Mouse (Mus musculus) adrenal gland, postnatal 36 days (tissue): Measurements from ENCODE around the gene Panx3. TPM values are rescaled to one million over a fixed set of nuclear protein-coding genes. Genes with fewer than 3 reads are reported as not detected.

Source experiments
- DNase-seq, 2 experiments: peaks; one replicate each; pipeline ENCODE4 v3.0.0; 2021; ENCODE audit warnings: mixed read lengths in 1 of 2
- long read RNA-seq, 2 experiments: library from polyadenylated mRNA; stranded (forward); transcript quantifications; one replicate each; pipeline ENCODE4 v2.0.0; 2021; ENCODE audit warnings: borderline sequencing depth in 2 of 2
- total RNA-seq, 2 experiments: library from RNA; stranded (reverse); gene quantifications; 2 replicates each; pipeline ENCODE4 v1.2.3; 2021

Panx3 gene
- under 1 TPM in 1 of 2 experiments, not detected in 1; 0.16 TPM for total RNA-seq
- long read RNA-seq, experiment 1 = 0 reads
- long read RNA-seq, experiment 2 = 0 reads

DNA sequence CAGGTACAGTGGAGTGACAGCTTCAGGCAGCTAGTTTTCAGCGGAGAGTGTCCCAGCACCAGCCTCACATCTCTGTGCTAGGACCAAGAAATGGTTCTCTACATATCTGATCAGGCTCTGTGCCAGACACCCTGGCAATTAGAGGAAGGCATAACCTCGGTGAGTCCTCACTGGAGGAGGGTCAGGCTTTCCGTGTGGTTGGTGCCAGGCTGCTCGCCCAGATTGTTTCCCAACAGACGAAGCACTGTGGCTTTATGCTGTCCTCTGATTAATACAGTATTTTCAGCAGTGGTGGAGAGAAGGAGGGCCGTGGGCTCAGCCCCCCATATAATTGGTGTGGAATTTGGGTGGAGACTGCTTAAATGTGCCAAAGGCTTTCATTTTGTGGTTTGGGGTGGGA lies at the start of gene Panx3:
Gene Panx3 (minus strand): TSS at position 121 of the 400 bp plus-strand sequence.
- peak in 1 of 2 experiments; percentile 55 for DNase-seq

DNA sequence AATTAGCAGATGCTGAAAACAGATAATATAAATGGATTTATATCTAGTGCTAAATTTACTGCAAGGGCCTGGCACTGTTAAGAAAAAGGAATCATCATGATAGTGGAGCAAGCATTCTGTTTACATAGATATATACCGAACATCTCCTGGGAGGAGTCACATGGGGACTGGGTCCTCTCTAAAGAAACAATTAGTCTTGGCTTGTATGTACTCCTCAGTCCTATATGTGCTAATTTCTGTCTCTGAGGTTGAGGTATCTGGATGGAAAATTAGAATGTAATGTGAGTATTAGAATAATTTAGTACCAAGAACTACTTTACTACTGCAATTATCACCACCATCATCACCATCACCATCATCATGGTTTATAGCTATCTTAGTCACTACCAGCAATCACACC lies 47.1 kb upstream of the Panx3 start, which contains the start of gene Olfr160:
Gene Olfr160 (minus strand): TSS at position 101 of the 400 bp plus-strand sequence.
- no peak for DNase-seq

- DNase-seq = peak in 1 of 2 experiments; percentile 43
These were observed 21.1 kb upstream of the Panx3 start for GRCm38 (mm10) chr9:37689970-37690686.

- DNase-seq = no peak
These were observed 18.9 kb upstream of the Panx3 start for GRCm38 (mm10) chr9:37687941-37688303.

- no peak for DNase-seq
These were observed 18.4 kb upstream of the Panx3 start for GRCm38 (mm10) chr9:37687288-37687940.

GRCm38 (mm10) chr9:37681123-37681522 lies 12.1 kb upstream of the Panx3 start:
- DNase-seq = no peak

DNA sequence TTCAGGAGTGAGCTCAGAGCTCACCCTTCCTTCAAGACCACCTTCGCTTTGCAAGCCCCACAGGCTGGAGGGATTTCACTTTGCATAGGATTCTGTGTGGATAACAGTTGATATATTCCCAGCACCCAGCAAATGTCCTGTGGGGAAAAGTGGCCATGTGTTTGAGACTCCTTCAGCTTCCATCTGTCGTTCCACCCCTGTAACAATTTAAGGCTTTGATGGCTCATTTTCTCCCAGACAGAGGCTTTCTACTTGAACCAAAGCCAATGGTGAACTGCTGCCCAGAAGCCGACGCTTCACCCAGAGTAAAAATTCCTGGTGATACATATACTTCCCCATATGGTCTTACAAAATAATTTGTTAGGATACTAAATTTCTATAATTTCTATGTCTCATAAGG lies 6.3 kb upstream of the Panx3 start:
- no peak for DNase-seq

DNA sequence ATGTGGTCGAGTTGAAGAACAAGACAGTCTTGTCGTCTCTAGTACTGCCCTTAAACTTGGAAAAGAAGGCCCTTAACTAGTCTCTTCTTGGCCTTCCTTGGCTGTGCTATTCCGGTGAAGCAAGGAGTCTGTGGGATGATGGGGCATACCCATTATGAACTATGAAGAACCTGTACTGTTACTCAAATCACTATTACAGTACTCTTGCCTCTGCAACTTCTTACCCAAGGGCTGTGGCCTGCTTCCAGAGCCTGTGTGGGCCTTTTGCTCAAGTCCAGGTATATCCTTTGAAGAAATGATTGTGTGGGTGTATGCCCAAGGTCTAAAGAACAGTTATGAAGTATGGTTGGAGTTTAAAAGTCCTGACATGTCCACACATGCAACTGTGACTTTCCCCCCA lies 1.2 kb upstream of the Panx3 start:
- no peak for DNase-seq

- no peak for DNase-seq
These were observed 643 bp upstream of the Panx3 start for GRCm38 (mm10) chr9:37669678-37670077.

- DNase-seq = no peak
These were observed 3.0 kb downstream of the Panx3 start for GRCm38 (mm10) chr9:37666045-37666444.

DNA sequence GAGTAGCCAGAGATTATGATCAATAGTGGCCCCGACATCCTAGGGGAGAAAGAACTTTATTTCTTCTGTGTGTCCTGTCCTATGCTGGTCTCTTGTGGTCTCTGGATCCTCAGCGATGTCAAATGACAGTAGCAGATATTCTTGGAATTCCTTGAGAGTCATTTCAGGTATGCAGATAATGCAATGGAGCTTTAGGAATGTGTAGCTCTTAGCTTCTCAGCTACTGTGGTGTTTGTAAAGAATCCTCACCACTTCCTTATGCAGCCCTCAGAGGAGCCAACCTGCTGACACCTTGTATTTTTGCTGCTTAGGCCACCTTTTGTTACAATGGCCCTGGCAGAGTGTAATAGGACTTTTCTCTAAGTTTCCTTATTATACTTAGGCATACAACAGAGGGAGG lies 4.4 kb downstream of the Panx3 start:
- DNase-seq = no peak

GRCm38 (mm10) chr9:37663210-37663609 lies 5.8 kb downstream of the Panx3 start:
- DNase-seq = no peak

DNA sequence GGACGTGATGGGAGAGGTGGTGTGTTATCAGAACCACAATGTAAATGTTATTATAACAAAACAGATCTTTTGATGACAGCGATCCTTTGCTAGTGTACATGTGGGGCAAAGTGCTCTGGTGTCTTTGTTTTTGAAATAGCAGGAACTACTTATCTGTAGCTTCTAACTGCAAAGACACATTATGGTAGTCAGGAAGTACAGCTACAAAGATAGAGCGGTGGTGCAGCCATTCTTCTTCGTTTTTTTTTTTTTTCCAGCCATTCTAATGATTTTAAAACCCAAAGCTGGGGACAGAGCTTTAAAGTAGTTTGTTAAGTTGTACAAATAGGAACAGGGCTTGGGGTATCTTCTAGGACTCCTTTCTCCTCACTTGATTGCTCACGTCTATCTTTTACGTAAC lies 9.6 kb downstream of the Panx3 start:
- no peak for DNase-seq

GRCm38 (mm10) chr9:37656931-37657481 lies 12.0 kb downstream of the Panx3 start, which contains the start of gene Tbrg1:
Gene Tbrg1 (minus strand): TSS chr9:37657312.
- DNase-seq = peak; percentile 86 to 89

DNA sequence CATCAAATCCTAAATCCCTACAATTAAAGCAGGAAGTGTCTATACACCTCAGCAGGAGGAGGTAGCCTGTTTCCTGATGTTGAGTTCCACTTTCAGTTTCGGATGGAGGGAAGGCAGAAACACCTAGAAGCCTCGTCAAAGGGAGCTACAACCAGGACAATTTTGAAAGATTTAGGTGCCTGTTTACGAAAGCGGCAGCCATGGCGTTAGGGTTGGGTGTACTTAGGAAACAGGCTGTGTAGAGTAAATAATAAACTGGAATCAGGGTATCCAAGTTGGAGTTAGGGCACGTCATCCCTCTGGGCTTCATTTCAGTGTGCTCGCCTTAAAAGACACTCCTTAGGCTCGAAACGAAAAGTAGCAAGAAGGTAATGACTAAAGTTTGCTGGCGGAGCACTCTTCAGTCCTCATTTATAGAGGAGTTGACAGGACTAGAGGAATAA lies 12.6 kb downstream of the Panx3 start:
- DNase-seq = peak in 1 of 2 experiments; percentile 21

- DNase-seq = no peak
These were observed 13.1 kb downstream of the Panx3 start for GRCm38 (mm10) chr9:37655961-37656360.

DNA sequence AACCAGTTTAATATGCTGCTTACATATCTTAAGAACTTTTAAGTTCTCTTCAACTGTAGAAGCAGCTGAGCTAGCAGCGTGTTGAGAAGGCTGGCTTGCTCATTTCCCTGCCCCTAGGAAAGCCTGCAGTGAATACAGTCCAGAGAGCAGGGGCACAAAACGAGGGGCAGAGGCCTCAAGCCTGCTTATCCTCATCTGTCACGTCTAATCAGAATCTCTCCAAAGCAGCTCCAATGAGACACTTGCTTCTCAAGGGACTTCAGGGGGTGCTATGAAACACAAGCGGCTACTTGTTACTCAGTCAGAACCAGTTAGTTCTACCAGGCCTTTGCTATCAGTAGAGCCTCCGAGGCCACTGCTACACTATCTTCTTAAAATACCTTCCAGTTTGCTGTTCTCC lies 15.2 kb downstream of the Panx3 start:
- DNase-seq = no peak

DNA sequence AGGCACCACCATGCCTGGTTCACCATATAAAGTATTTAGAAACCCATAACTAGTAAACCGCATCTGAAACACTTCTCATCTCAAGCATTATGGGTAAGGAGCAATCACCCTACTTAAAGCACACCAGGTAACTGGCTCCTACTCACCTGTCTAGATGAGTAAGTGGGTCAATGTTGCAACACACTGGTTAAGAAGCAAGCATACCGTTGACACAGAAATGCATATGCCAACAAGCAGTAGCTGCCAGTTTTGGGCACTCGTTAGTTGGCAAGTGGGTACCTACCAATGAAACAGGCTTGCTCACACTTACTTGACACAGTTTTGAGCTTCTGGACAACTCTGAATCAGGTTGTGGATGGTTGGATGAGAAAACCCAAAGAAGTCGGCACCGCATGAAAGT lies 18.4 kb downstream of the Panx3 start:
- DNase-seq = no peak

DNA sequence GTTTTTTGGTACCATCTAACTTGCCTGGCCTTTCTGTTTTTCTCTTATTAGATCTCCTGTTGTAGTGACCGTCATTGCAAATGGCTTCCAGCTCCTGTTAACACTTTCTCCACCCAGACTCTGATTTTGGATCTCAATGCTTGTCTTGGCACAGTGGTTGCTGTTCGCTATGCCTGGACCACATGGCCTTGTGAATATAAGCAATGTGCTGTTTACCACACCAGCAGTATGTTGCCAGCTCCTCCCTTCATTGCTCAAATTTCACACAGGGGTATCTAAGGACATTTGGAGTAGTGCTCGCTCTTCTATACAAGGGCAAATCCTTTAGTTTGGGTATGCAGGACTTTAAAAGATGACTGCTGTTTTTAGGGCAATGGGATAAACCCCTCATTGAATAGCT lies 22.8 kb downstream of the Panx3 start:
- DNase-seq = no peak

GRCm38 (mm10) chr9:37638721-37639120 lies 30.3 kb downstream of the Panx3 start:
- DNase-seq = no peak

GRCm38 (mm10) chr9:37636800-37637542 lies 32.1 kb downstream of the Panx3 start:
- peak; percentile 55 to 71 for DNase-seq

DNA sequence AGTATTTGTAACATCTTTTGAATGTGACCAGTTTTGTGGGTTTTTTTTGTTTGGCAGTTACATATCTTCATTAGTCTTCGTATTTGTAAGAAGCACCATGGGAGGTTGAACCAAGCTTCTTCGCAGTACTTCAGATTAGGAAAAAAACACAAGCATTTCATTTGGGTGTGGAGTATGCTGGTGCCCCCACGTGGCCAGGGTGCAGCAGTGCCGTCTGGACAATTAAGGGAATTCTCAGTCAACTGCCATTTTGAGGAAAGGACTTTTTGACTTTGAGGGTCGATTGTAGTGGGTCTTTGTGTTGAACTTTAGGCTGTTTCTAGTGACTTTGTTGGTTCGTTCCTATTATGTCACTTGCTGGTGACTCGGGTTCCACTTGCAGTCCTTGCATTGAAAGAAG lies 32.7 kb downstream of the Panx3 start:
- peak; percentile 66 to 75 for DNase-seq
